Mouse (Mus musculus): ENCODE data around the gene Serp2.
A peak's percentile ranks its signal among the peaks of the same experiment; 100 is the strongest.

Gene Serp2

GRCm38 (mm10) chr14:76527030-76527719 is 29.5 kb downstream of the Serp2 start:
- no peak for DNase-seq (ENCODE audit: low read depth, low spot score)

GRCm38 (mm10) chr14:76526467-76526866 is 30.2 kb downstream of the Serp2 start:
- DNase-seq (ENCODE audit: low read depth, low spot score) = no peak

- DNase-seq (ENCODE audit: low read depth, low spot score) = no peak
These were observed 33.3 kb downstream of the Serp2 start for GRCm38 (mm10) chr14:76523344-76523743.

- no peak for DNase-seq (ENCODE audit: low read depth, low spot score)
These were observed 35.4 kb downstream of the Serp2 start for GRCm38 (mm10) chr14:76521308-76521707.

- no peak for DNase-seq (ENCODE audit: low read depth, low spot score)
These were observed 36.1 kb downstream of the Serp2 start for GRCm38 (mm10) chr14:76520606-76521005.

- DNase-seq (ENCODE audit: low read depth, low spot score) = no peak
These were observed 38.5 kb downstream of the Serp2 start for GRCm38 (mm10) chr14:76518217-76518616.

GRCm38 (mm10) chr14:76515620-76516019 is 41.1 kb downstream of the Serp2 start:
- peak; percentile 75 for DNase-seq (ENCODE audit: low read depth, low spot score)

GRCm38 (mm10) chr14:76514050-76514585 is 42.6 kb downstream of the Serp2 start:
- DNase-seq (ENCODE audit: low read depth, low spot score) = no peak

GRCm38 (mm10) chr14:76513395-76514049 is 43.2 kb downstream of the Serp2 start:
- no peak for DNase-seq (ENCODE audit: low read depth, low spot score)

- DNase-seq (ENCODE audit: low read depth, low spot score) = no peak
These were observed 44.7 kb downstream of the Serp2 start for GRCm38 (mm10) chr14:76511971-76512370.

- DNase-seq (ENCODE audit: low read depth, low spot score) = no peak
These were observed 48.0 kb downstream of the Serp2 start for GRCm38 (mm10) chr14:76508701-76509100.

GRCm38 (mm10) chr14:76507804-76508500 is 48.7 kb downstream of the Serp2 start:
- no peak for DNase-seq (ENCODE audit: low read depth, low spot score)

GRCm38 (mm10) chr14:76507357-76507756 is 49.3 kb downstream of the Serp2 start:
- no peak for DNase-seq (ENCODE audit: low read depth, low spot score)

- DNase-seq (ENCODE audit: low read depth, low spot score) = no peak
These were observed 50.1 kb downstream of the Serp2 start for GRCm38 (mm10) chr14:76506425-76507205.

- DNase-seq (ENCODE audit: low read depth, low spot score) = peak; percentile 84
These were observed 51.1 kb downstream of the Serp2 start for GRCm38 (mm10) chr14:76505439-76506220.

GRCm38 (mm10) chr14:76505101-76505438 is 51.6 kb downstream of the Serp2 start:
- DNase-seq (ENCODE audit: low read depth, low spot score) = no peak

- peak; percentile 83 for DNase-seq (ENCODE audit: low read depth, low spot score)
These were observed 52.5 kb downstream of the Serp2 start for GRCm38 (mm10) chr14:76504121-76504737.

GRCm38 (mm10) chr14:76503231-76503851 is 53.3 kb downstream of the Serp2 start:
- no peak for DNase-seq (ENCODE audit: low read depth, low spot score)

GRCm38 (mm10) chr14:76500036-76500435 is 56.7 kb downstream of the Serp2 start:
- DNase-seq (ENCODE audit: low read depth, low spot score) = no peak

- no peak for DNase-seq (ENCODE audit: low read depth, low spot score)
These were observed 57.2 kb downstream of the Serp2 start for GRCm38 (mm10) chr14:76499492-76499891.
